Mouse (Mus musculus) neural tube, embryonic 13.5 days (tissue): ENCODE results near the gene Dnajc4. TPM values are rescaled to one million over a fixed set of nuclear protein-coding genes. Genes with fewer than 3 reads are reported as not detected.

Experiments
- polyA plus RNA-seq: library from polyadenylated mRNA; unstranded; fragments of >200 nt; fragmentation: Nextera tagmentation; extraction: Ambion mirVana; gene quantifications from 2 replicates; pipeline ENCODE4 v1.2.1, GENCODE M21; 2015

The Dnajc4 gene
- polyA plus RNA-seq, 1 experiment from 2014 or later = 23.0 TPM

Other genes starting within 250 kb of the Dnajc4 start
- 8.4 and 9.8 TPM in 2 replicates for gene Rps6ka4, start 151.9 kb downstream of the Dnajc4 start, polyA plus RNA-seq
- 0.54 and 1.3 TPM in 2 replicates for gene Ccdc88b, start 134.4 kb downstream of the Dnajc4 start, polyA plus RNA-seq
- gene Trmt112, start 82.9 kb downstream of the Dnajc4 start, polyA plus RNA-seq = 117 and 159 TPM in 2 replicates
- 294 and 302 TPM in 2 replicates for gene Prdx5, start 82.5 kb downstream of the Dnajc4 start, polyA plus RNA-seq
- gene Esrra, start 70.8 kb downstream of the Dnajc4 start, polyA plus RNA-seq = 15.5 and 16.9 TPM in 2 replicates
- 3.0 and 7.9 TPM in 2 replicates for gene Catsperz, start 67.2 kb downstream of the Dnajc4 start, polyA plus RNA-seq
- gene Kcnk4, start 58.1 kb downstream of the Dnajc4 start, polyA plus RNA-seq = 3.4 and 5.2 TPM in 2 replicates
- gene Bad, start 50.7 kb downstream of the Dnajc4 start, polyA plus RNA-seq = 90.4 and 95.1 TPM in 2 replicates
- 50.6 and 57.0 TPM in 2 replicates for gene Gpr137, start 50.1 kb downstream of the Dnajc4 start, polyA plus RNA-seq
- 191 and 211 TPM in 2 replicates for gene Ppp1r14b, start 17.6 kb downstream of the Dnajc4 start, polyA plus RNA-seq
- 23.8 and 27.3 TPM in 2 replicates for gene Plcb3, start 16.1 kb downstream of the Dnajc4 start, polyA plus RNA-seq
- gene Fkbp2, start 12.1 kb downstream of the Dnajc4 start, polyA plus RNA-seq = 104 and 120 TPM in 2 replicates
- gene Vegfb, start 4.9 kb downstream of the Dnajc4 start, polyA plus RNA-seq = 37.2 and 39.3 TPM in 2 replicates
- 22.6 and 25.8 TPM in 2 replicates for gene Nudt22, start 3.5 kb upstream of the Dnajc4 start, polyA plus RNA-seq
- 14.9 and 18.2 TPM in 2 replicates for gene Trpt1, start 3.6 kb upstream of the Dnajc4 start, polyA plus RNA-seq
- 4.4 and 4.9 TPM in 2 replicates for gene Fermt3, start 26.9 kb upstream of the Dnajc4 start, polyA plus RNA-seq
- gene Stip1, start 47.4 kb upstream of the Dnajc4 start, polyA plus RNA-seq = 244 and 248 TPM in 2 replicates
- 4.4 and 5.2 TPM in 2 replicates for gene Macrod1, start 64.2 kb upstream of the Dnajc4 start, polyA plus RNA-seq
- gene Flrt1, start 113.2 kb upstream of the Dnajc4 start, polyA plus RNA-seq = 9.6 and 10.9 TPM in 2 replicates
- gene Otub1, start 213.7 kb upstream of the Dnajc4 start, polyA plus RNA-seq = 227 and 243 TPM in 2 replicates
- 918 and 1,011 TPM in 2 replicates for gene Cox8a, start 225.0 kb upstream of the Dnajc4 start, polyA plus RNA-seq
- 58.1 TPM in 2 replicates for gene Naa40, start 248.6 kb upstream of the Dnajc4 start, polyA plus RNA-seq